Mouse (Mus musculus) liver, adult 2 months (tissue): ENCODE measurements around the gene Tacr1.

Source experiments
- CTCF ChIP-seq: fragments of 200-500 bp; IDR thresholded peaks from 2 replicates; pipeline ENCODE4 v1.5.1; 2011; ENCODE audit warnings: low read depth, low read length, control low read depth
- POLR2A ChIP-seq: fragments of 200-500 bp; IDR thresholded peaks from 2 replicates; pipeline ENCODE4 v1.6.1; 2011; ENCODE audit warnings: low read length, control low read depth; ENCODE audit not compliant: insufficient read depth; ENCODE audit errors: extremely low read depth

DNA sequence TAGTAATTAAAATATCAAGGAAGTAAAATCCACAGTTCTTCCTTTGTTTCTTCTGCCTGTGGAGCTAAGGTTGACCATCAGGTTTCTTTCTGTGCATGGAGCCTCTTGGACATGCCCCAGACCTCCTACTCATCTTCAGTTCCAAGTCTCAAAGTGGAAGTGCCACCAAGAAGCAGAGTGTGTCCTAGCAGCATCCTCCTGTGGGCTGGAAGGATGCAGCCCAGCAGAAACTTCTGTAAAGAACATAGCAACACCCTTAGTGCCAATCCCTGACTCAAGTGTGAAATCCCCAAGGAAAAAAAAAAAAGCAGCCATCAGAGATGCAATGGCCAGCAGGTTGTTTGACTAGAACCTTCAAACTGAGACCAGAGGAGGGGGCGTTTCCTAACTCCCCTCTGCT is 81.7 kb downstream of the Tacr1 start:
- TF ChIP-seq POLR2A (no peak), CTCF (no peak)
